Mouse (Mus musculus): ENCODE measurements around the gene Cct3.
A peak's percentile ranks its signal among the peaks of the same experiment; 100 is the strongest.
"Not testable (repeated sequence)": the region's sequence is repeated elsewhere in the genome, so short reads cannot be mapped to it uniquely, and the experiment has no call there.

Cct3 gene

GRCm38 (mm10) chr3:88361612-88362313 lies 64.8 kb downstream of the Cct3 start:
- no peak for DNase-seq (ENCODE audit: low read depth)

GRCm38 (mm10) chr3:88363700-88364099 lies 66.8 kb downstream of the Cct3 start:
- DNase-seq (ENCODE audit: low read depth): peak; percentile 77

GRCm38 (mm10) chr3:88364337-88364736 lies 67.4 kb downstream of the Cct3 start, which contains the start of gene Paqr6:
Gene Paqr6 (plus strand): TSS chr3:88364584.
- no peak for DNase-seq (ENCODE audit: low read depth)

- no peak for DNase-seq (ENCODE audit: low read depth)
Observed at GRCm38 (mm10) chr3:88365705-88366361, 68.9 kb downstream of the Cct3 start.

- not testable (repeated sequence) for DNase-seq (ENCODE audit: low read depth)
Observed at GRCm38 (mm10) chr3:88366830-88367428, 70.0 kb downstream of the Cct3 start.

GRCm38 (mm10) chr3:88367517-88367916 lies 70.6 kb downstream of the Cct3 start:
- not testable (repeated sequence) for DNase-seq (ENCODE audit: low read depth)

GRCm38 (mm10) chr3:88368511-88368910 lies 71.6 kb downstream of the Cct3 start:
- not testable (repeated sequence) for DNase-seq (ENCODE audit: low read depth)
